Mouse (Mus musculus): Measurements from ENCODE around the gene Adamts15. TPM values are rescaled to one million over a fixed set of nuclear protein-coding genes. Genes with fewer than 3 reads are reported as not detected.

Gene Adamts15
- polyA plus RNA-seq, 1 experiment, result not detected

GRCm38 (mm10) chr9:30949422-30949821, 27.2 kb upstream of the Adamts15 start:
- Histone ChIP-seq H3ac (ENCODE audit: control insufficient read depth, insufficient read length, low read depth) (no peak overlapping the region), H3K36me3 (ENCODE audit: control insufficient read depth, insufficient read depth) (no peaks in the 10 kb centered on the region), H3K79me3 (ENCODE audit: low read depth) (no peaks in the 10 kb centered on the region), H3K27me3 (ENCODE audit: control insufficient read depth, insufficient read depth, insufficient read length) (peaks cover 16% of the 10 kb centered on the region), H3K4me3 (ENCODE audit: insufficient read depth, poor library complexity, severe bottlenecking) (no peak overlapping the region), H3K79me2 (ENCODE audit: control insufficient read depth, insufficient read depth) (no peaks in the 10 kb centered on the region)
- TF ChIP-seq MYOD1 (IDR thresholded peaks at IDR 0.05; ENCODE audit: control insufficient read depth, insufficient read length, low read depth) (no peak), FOSL1 (IDR thresholded peaks at IDR 0.05; ENCODE audit: insufficient read depth, low read length, poor library complexity, severe bottlenecking) (no peak), CEBPB (IDR thresholded peaks at IDR 0.05; ENCODE audit: low read depth) (no peak), CTCF (IDR thresholded peaks at IDR 0.05; ENCODE audit: control insufficient read depth, insufficient read depth, insufficient read length) (no peak), MAX (IDR thresholded peaks at IDR 0.05) (no peak), USF1 (IDR thresholded peaks at IDR 0.05; ENCODE audit: low read depth) (no peak), MYOG (IDR thresholded peaks at IDR 0.05; ENCODE audit: control insufficient read depth, extremely low read depth, insufficient read length) (no peak)

GRCm38 (mm10) chr9:30945276-30945675, 23.0 kb upstream of the Adamts15 start:
- no peaks in the 10 kb centered on the region for H3K79me2 ChIP-seq (ENCODE audit: control insufficient read depth, insufficient read depth)
- TF ChIP-seq USF1 (IDR thresholded peaks at IDR 0.05; ENCODE audit: low read depth) (no peak), MYOD1 (IDR thresholded peaks at IDR 0.05; ENCODE audit: control insufficient read depth, insufficient read length, low read depth) (no peak), MYOG (IDR thresholded peaks at IDR 0.05; ENCODE audit: control insufficient read depth, extremely low read depth, insufficient read length) (no peak), CTCF (IDR thresholded peaks at IDR 0.05; ENCODE audit: control insufficient read depth, insufficient read depth, insufficient read length) (no peak), CEBPB (IDR thresholded peaks at IDR 0.05; ENCODE audit: low read depth) (no peak), FOSL1 (IDR thresholded peaks at IDR 0.05; ENCODE audit: insufficient read depth, low read length, poor library complexity, severe bottlenecking) (no peak), MAX (IDR thresholded peaks at IDR 0.05) (no peak)
- H3ac ChIP-seq (ENCODE audit: control insufficient read depth, insufficient read length, low read depth), result no peak overlapping the region
- no peaks in the 10 kb centered on the region for H3K79me3 ChIP-seq (ENCODE audit: low read depth)
- peaks cover 38% of the 10 kb centered on the region for H3K27me3 ChIP-seq (ENCODE audit: control insufficient read depth, insufficient read depth, insufficient read length)
- no peak overlapping the region for H3K4me3 ChIP-seq (ENCODE audit: insufficient read depth, poor library complexity, severe bottlenecking)
- no peaks in the 10 kb centered on the region for H3K36me3 ChIP-seq (ENCODE audit: control insufficient read depth, insufficient read depth)

- Histone ChIP-seq H3K4me3 (ENCODE audit: insufficient read depth, poor library complexity, severe bottlenecking) (no peak overlapping the region), H3ac (ENCODE audit: control insufficient read depth, insufficient read length, low read depth) (no peak overlapping the region), H3K27me3 (ENCODE audit: control insufficient read depth, insufficient read depth, insufficient read length) (peaks cover 38% of the 10 kb centered on the region), H3K79me3 (ENCODE audit: low read depth) (no peaks in the 10 kb centered on the region), H3K79me2 (ENCODE audit: control insufficient read depth, insufficient read depth) (no peaks in the 10 kb centered on the region), H3K36me3 (ENCODE audit: control insufficient read depth, insufficient read depth) (no peaks in the 10 kb centered on the region)
- no peak for TF ChIP-seq CEBPB (IDR thresholded peaks at IDR 0.05; ENCODE audit: low read depth)
- no peak for TF ChIP-seq USF1 (IDR thresholded peaks at IDR 0.05; ENCODE audit: low read depth)
- no peak for TF ChIP-seq MYOG (IDR thresholded peaks at IDR 0.05; ENCODE audit: control insufficient read depth, extremely low read depth, insufficient read length)
- TF ChIP-seq MYOD1 (IDR thresholded peaks at IDR 0.05; ENCODE audit: control insufficient read depth, insufficient read length, low read depth), result no peak
- TF ChIP-seq FOSL1 (IDR thresholded peaks at IDR 0.05; ENCODE audit: insufficient read depth, low read length, poor library complexity, severe bottlenecking), result no peak
- TF ChIP-seq MAX (IDR thresholded peaks at IDR 0.05), result no peak
- TF ChIP-seq CTCF (IDR thresholded peaks at IDR 0.05; ENCODE audit: control insufficient read depth, insufficient read depth, insufficient read length), result no peak
Observed at GRCm38 (mm10) chr9:30944234-30944633, 22.0 kb upstream of the Adamts15 start.

- no peak for TF ChIP-seq MYOG (IDR thresholded peaks at IDR 0.05; ENCODE audit: control insufficient read depth, extremely low read depth, insufficient read length)
- TF ChIP-seq USF1 (IDR thresholded peaks at IDR 0.05; ENCODE audit: low read depth), result no peak
- no peak for TF ChIP-seq FOSL1 (IDR thresholded peaks at IDR 0.05; ENCODE audit: insufficient read depth, low read length, poor library complexity, severe bottlenecking)
- no peak for TF ChIP-seq MYOD1 (IDR thresholded peaks at IDR 0.05; ENCODE audit: control insufficient read depth, insufficient read length, low read depth)
- TF ChIP-seq CEBPB (IDR thresholded peaks at IDR 0.05; ENCODE audit: low read depth), result no peak
- no peak for TF ChIP-seq MAX (IDR thresholded peaks at IDR 0.05)
- TF ChIP-seq CTCF (IDR thresholded peaks at IDR 0.05; ENCODE audit: control insufficient read depth, insufficient read depth, insufficient read length), result no peak
- Histone ChIP-seq H3ac (ENCODE audit: control insufficient read depth, insufficient read length, low read depth) (no peak overlapping the region), H3K36me3 (ENCODE audit: control insufficient read depth, insufficient read depth) (no peaks in the 10 kb centered on the region), H3K4me3 (ENCODE audit: insufficient read depth, poor library complexity, severe bottlenecking) (no peak overlapping the region), H3K27me3 (ENCODE audit: control insufficient read depth, insufficient read depth, insufficient read length) (peaks cover 38% of the 10 kb centered on the region), H3K79me3 (ENCODE audit: low read depth) (no peaks in the 10 kb centered on the region), H3K79me2 (ENCODE audit: control insufficient read depth, insufficient read depth) (no peaks in the 10 kb centered on the region)
Observed at GRCm38 (mm10) chr9:30943341-30943740, 21.1 kb upstream of the Adamts15 start.

- Histone ChIP-seq H3K79me3 (ENCODE audit: low read depth) (no peaks in the 10 kb centered on the region), H3K4me3 (ENCODE audit: insufficient read depth, poor library complexity, severe bottlenecking) (no peak within 1 kb of the TSS), H3ac (ENCODE audit: control insufficient read depth, insufficient read length, low read depth) (no peak within 1 kb of the TSS), H3K36me3 (ENCODE audit: control insufficient read depth, insufficient read depth) (no peaks in the 10 kb centered on the region), H3K79me2 (ENCODE audit: control insufficient read depth, insufficient read depth) (no peaks in the 10 kb centered on the region), H3K27me3 (ENCODE audit: control insufficient read depth, insufficient read depth, insufficient read length) (peaks cover 38% of the 10 kb centered on the region)
- no peak for TF ChIP-seq MYOD1 (IDR thresholded peaks at IDR 0.05; ENCODE audit: control insufficient read depth, insufficient read length, low read depth)
- no peak for TF ChIP-seq USF1 (IDR thresholded peaks at IDR 0.05; ENCODE audit: low read depth)
- TF ChIP-seq FOSL1 (IDR thresholded peaks at IDR 0.05; ENCODE audit: insufficient read depth, low read length, poor library complexity, severe bottlenecking), result no peak
- TF ChIP-seq CEBPB (IDR thresholded peaks at IDR 0.05; ENCODE audit: low read depth), result no peak
- TF ChIP-seq MYOG (IDR thresholded peaks at IDR 0.05; ENCODE audit: control insufficient read depth, extremely low read depth, insufficient read length), result no peak
- no peak for TF ChIP-seq CTCF (IDR thresholded peaks at IDR 0.05; ENCODE audit: control insufficient read depth, insufficient read depth, insufficient read length)
- no peak for TF ChIP-seq MAX (IDR thresholded peaks at IDR 0.05)
Observed at GRCm38 (mm10) chr9:30942512-30943313, 20.5 kb upstream of the Adamts15 start, which contains the start of gene Adamts8. Gene Adamts8, plus strand, starts transcription at chr9:30942562.
